Mouse (Mus musculus) E14TG2a.4 (cell line): ENCODE results near the gene Sp6.

Experiments
- CTCF ChIP-seq: conservative IDR thresholded peaks from 2 replicates; pipeline ENCODE4 v1.5.1; 2014; ENCODE audit warnings: low read length
- NANOG ChIP-seq: IDR thresholded peaks from 2 replicates; pipeline ENCODE4 v1.6.1; 2014; ENCODE audit warnings: borderline replicate concordance, low read length, mixed read lengths
- POU5F1 ChIP-seq: IDR thresholded peaks from 2 replicates; pipeline ENCODE4 v1.6.1; 2014; ENCODE audit warnings: low read length, borderline replicate concordance

DNA sequence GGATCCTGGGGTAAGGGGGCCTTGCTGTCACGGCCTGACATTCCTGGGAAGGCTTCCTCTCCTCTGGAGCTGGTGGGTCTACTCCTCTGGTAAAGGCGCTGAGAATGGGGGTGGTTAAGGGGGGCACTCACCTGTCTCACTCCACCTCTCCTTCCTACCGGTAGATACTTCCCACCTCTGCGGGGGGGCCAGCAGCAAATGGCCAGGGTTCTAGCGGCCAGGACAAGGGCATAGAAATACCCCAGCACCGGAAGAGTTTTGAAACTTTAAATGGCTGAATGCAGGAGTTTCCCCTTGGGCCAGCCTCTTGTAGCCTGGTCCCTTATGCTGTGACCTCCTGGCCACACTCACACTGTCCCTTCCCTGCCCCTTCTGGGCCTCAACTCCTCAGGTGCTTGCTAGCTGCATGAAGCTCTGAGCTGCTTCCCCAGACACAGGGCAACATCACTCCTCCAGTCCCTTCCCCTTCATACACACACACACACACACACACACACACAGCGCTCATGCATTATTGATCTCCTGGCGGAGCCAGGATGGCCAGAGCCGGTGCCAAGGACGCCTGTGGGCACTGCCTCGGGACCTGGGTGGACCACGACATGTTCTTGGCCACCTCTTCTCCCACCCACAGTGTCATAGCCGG is 37.9 kb downstream of the Sp6 start:
- TF ChIP-seq CTCF = no peak
- no peak for TF ChIP-seq POU5F1
- no peak for TF ChIP-seq NANOG
